Mouse (Mus musculus) erythroblast, embryonic 14.5 days (primary cell): Measurements from ENCODE around the gene Rbak.

Experiments used
- GATA1 ChIP-seq: IDR thresholded peaks from 2 replicates; pipeline ENCODE4 v1.6.1; 2012; ENCODE audit warnings: low read length, inconsistent platforms, mixed read lengths
- TAL1 ChIP-seq: IDR thresholded peaks from 3 replicates; pipeline ENCODE4 v1.6.1; 2012; ENCODE audit warnings: low read length, inconsistent platforms, mixed read lengths

DNA sequence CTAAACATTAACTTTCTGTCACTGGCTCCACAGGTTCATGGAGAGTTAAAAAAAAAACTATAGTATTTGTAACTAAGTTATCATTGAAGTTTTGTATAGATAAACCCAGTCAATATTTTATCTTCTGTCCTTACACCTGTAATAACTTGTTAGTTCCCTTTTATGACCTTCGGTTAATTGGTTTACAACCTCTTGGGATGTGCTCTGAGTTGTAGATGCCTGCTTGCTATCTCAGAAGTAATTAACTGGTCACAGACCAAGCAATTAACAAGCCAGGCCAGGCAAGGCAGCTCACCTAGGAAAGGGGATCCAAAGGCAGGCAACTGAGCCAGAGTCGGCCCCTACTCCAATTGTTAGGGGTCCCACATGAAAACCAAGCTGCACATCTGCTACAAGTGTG lies 33.3 kb upstream of the Rbak start:
- TF ChIP-seq GATA1: no peak
- no peak for TF ChIP-seq TAL1
